Mouse (Mus musculus) kidney, postnatal 0 days (tissue): Measurements from ENCODE around the gene Rbbp4. TPM values are rescaled to one million over a fixed set of nuclear protein-coding genes. Genes with fewer than 3 reads are reported as not detected.

Experiments used
- ATAC-seq: fragments of 200-750 bp; cut with Nextera tagmentation; replicated peaks from 2 replicates; pipeline ENCODE4 v1.8.0; 2017; ENCODE audit warnings: low read depth, moderate number of reproducible peaks, moderate TSS enrichment, moderate library complexity; ENCODE audit not compliant: low FRiP score
- DNase-seq: peaks from one replicate; pipeline ENCODE4 v3.0.0-alpha.2; 2016; ENCODE audit warnings: low spot score
- H3K27ac ChIP-seq: fragments of 300-500 bp; sonication (generic); 2 replicates; pipeline ENCODE4 v1.5.1; 2014; ENCODE audit warnings: mild to moderate bottlenecking
- H3K27me3 ChIP-seq: fragments of 300-500 bp; sonication (generic); 2 replicates; pipeline ENCODE4 v1.6.1; 2014; ENCODE audit warnings: low read length, mixed read lengths; ENCODE audit not compliant: insufficient read depth
- H3K36me3 ChIP-seq: fragments of 300-500 bp; sonication (generic); 2 replicates; pipeline ENCODE4 v1.6.1; 2014; ENCODE audit warnings: low read length, mixed read lengths; ENCODE audit not compliant: insufficient read depth
- H3K4me1 ChIP-seq: fragments of 300-500 bp; sonication (generic); replicated peaks from 2 replicates; pipeline ENCODE4 v1.6.1; 2014; ENCODE audit warnings: antibody characterized with exemption, low read length, mixed read lengths; ENCODE audit not compliant: insufficient read depth
- H3K4me2 ChIP-seq: fragments of 300-500 bp; sonication (generic); 2 replicates; pipeline ENCODE4 v1.6.1; 2014; ENCODE audit warnings: mild to moderate bottlenecking, low read length, moderate library complexity, mixed read lengths
- H3K4me3 ChIP-seq: fragments of 300-500 bp; sonication (generic); replicated peaks from 2 replicates; pipeline ENCODE4 v1.5.1; 2014; ENCODE audit warnings: low read depth, low read length
- H3K9ac ChIP-seq: fragments of 300-500 bp; sonication (generic); 2 replicates; pipeline ENCODE4 v1.6.1; 2014; ENCODE audit warnings: low read depth, low read length
- H3K9me3 ChIP-seq: fragments of 300-500 bp; sonication (generic); replicated peaks from 2 replicates; pipeline ENCODE4 v1.6.1; 2016; ENCODE audit warnings: low read length, inconsistent platforms, mixed read lengths
- CTCF ChIP-seq: IDR thresholded peaks from 2 replicates; pipeline ENCODE4 v1.5.1; 2016; ENCODE audit warnings: antibody characterized with exemption, low read depth, mild to moderate bottlenecking, moderate library complexity
- WGBS: fragments of 180-500 bp; shearing (Covaris S2); extraction: QIAGEN DNeasy Blood & Tissue Kit; methylation state at CpG from one replicate; pipeline ENCODE4 v1.1.7; 2014; 5-methylcytosine and 5-hydroxymethylcytosine counted together
- polyA plus RNA-seq: library from polyadenylated mRNA; unstranded; fragments of >200 nt; fragmentation: Nextera tagmentation; extraction: Ambion mirVana; gene quantifications from 2 replicates; pipeline ENCODE4 v1.2.1, GENCODE M21; 2015

Gene Rbbp4
- polyA plus RNA-seq, 1 experiment from 2014 or later, result 339 TPM

DNA sequence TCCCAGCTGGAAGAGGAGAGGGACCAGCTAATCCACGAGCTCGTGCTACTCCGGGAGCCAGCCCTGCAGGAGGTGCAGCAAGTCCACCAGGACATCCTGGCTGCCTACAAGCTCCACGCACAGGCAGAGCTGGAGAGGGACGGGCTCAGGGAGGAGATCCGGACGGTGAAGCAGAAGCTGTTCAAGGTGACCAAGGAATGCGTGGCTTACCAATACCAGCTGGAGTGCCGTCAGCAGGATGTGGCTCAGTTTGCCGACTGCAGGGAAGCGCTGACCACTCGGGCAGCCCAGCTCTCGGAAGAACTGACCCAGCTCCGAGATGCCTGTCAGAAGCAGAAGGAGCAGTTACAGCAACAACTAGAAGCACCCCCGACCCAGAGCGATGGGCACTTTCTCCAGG, 41.5 kb downstream of the Rbbp4 start:
- H3K27ac ChIP-seq, result no peak overlapping the region
- H3K4me1 ChIP-seq, result peaks cover 5% of the 10 kb centered on the region; the same call in 1 of the 2 replicates
- no peak overlapping the region for H3K9ac ChIP-seq
- no peak for DNase-seq
- peak overlapping the region; percentile 16 for H3K4me2 ChIP-seq
- no peak for ATAC-seq
- no peak for TF ChIP-seq CTCF
- H3K4me3 ChIP-seq, result no peak overlapping the region
- H3K36me3 ChIP-seq, result no peaks in the 10 kb centered on the region
- H3K27me3 ChIP-seq, result no peaks in the 10 kb centered on the region
- 35% methylated on average over 16 of the region's 16 CpGs for WGBS
- no peaks in the 10 kb centered on the region for H3K9me3 ChIP-seq

DNA sequence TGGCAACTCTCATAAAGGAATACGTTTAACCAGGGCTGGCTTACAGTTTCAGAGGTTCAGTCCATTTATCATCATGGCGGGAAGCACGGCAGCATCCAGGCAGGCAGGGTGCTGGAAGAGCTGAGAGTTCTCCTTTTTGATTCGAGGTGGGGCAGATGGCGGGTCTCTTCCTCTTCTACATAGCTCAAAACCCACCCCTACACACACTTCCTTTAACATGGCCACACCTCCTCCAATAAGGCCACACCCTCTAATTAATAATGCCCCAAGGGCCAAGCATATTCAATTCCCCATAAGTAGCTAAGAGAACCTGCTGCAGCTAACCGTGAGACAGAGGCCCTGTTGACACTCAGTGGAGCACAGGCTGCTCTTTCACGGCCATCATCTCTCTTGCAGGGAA, 42.3 kb downstream of the Rbbp4 start:
- DNase-seq (no peak), ATAC-seq (no peak)
- H3K4me3 ChIP-seq, result no peak overlapping the region
- H3K27me3 ChIP-seq, result no peaks in the 10 kb centered on the region
- 58% methylated on average over 7 of the region's 7 CpGs for WGBS
- peaks cover 5% of the 10 kb centered on the region; the same call in 1 of the 2 replicates for H3K4me1 ChIP-seq
- no peak overlapping the region for H3K27ac ChIP-seq
- H3K9ac ChIP-seq, result no peak overlapping the region
- H3K4me2 ChIP-seq, result no peak overlapping the region
- no peak for TF ChIP-seq CTCF
- no peaks in the 10 kb centered on the region for H3K9me3 ChIP-seq
- no peaks in the 10 kb centered on the region for H3K36me3 ChIP-seq

DNA sequence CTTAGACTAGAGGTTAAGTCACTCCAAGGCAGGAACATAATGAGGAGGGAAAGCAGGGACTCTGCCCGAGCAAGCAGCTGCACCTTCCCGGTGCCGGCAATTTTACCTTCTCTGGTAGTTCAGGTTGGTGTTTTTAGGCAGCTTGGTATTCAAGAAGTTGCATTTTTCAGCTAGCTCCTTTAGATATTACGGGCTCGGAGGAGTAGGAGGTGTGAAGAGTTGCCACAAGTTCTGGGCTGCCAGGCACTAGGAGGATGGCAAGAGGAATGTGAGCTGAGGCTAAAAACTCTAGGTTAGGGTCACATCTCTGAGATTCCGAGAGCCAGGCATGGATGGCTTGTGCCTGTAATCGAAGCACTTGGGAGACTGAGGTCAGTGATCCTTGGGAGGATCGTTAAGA, 45.5 kb downstream of the Rbbp4 start:
- WGBS, result 79% methylated on average over 8 of the region's 8 CpGs
- Histone ChIP-seq H3K9me3 (no peaks in the 10 kb centered on the region), H3K4me3 (no peak overlapping the region), H3K27me3 (no peaks in the 10 kb centered on the region), H3K4me2 (no peak overlapping the region), H3K27ac (no peak overlapping the region), H3K9ac (no peak overlapping the region), H3K4me1 (peaks cover 11% of the 10 kb centered on the region; the same call in 1 of the 2 replicates), H3K36me3 (no peaks in the 10 kb centered on the region)
- no peak for DNase-seq
- no peak for TF ChIP-seq CTCF
- no peak for ATAC-seq

DNA sequence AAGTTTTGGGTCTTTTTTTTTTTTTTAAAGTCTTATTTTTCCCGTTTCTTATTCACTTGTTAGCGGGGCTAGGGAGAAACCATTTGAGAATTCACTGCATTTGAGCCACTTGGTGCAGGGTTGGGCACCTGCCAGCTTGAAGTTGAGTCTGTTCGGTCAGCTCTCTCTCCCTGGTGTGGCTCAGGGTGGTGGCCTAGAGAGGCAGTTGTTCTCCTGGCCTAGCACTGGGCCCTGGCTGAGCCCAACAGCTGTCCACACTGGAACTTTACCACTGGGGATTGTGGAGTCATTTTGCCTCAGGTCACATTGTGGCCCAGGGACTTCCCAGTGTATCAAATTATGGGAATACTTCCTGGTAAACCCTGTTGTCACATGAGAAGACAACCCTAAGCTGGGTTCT, 47.1 kb downstream of the Rbbp4 start:
- no peaks in the 10 kb centered on the region for H3K27me3 ChIP-seq
- no peak for DNase-seq
- no peak for TF ChIP-seq CTCF
- no peak overlapping the region for H3K9ac ChIP-seq
- H3K27ac ChIP-seq, result 0 out of 2 replicates have a peak overlapping the region, but pooled peaks have one; percentile 15
- peaks cover 7% of the 10 kb centered on the region; the same call in 1 of the 2 replicates for H3K4me1 ChIP-seq
- no peak overlapping the region; the same call in 1 of the 2 replicates for H3K4me3 ChIP-seq
- peak overlapping the region; percentile 98; the same call in 1 of the 2 replicates for H3K4me2 ChIP-seq
- no peaks in the 10 kb centered on the region for H3K36me3 ChIP-seq
- no peak for ATAC-seq
- WGBS, result 15% methylated on average over 3 of the region's 3 CpGs
- no peaks in the 10 kb centered on the region for H3K9me3 ChIP-seq

DNA sequence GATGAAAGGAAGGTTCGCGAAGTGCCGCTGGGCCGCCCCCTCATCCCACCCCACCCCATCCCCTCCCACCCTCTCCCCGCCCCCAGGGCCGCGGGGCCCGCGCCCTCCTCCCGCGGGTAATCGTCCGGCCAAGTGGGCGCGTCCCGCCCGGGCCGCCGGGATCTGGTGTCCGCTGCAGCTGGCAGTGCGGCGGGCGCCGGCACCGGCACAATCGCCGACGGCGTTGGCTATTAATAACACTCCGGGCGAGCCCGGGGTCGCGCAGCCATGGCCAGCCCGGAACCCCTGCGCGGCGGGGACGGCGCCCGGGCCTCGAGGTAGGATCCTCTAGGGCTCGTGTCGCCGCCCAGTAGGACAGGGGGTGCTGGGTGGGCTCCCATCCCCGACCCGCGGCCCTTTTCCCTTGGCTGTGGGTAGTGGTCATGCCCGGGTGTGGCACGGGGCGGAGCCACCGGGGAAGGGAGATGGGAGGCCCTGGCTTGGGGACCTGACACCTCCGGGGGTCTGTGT, 47.6 kb downstream of the Rbbp4 start, which contains the start of gene Sync:
Gene Sync, plus strand, starts transcription at position 146 of the 510 bp plus-strand sequence.
- no peaks in the 10 kb centered on the region for H3K36me3 ChIP-seq
- peak within 1 kb of the TSS; percentile 98 for H3K4me2 ChIP-seq
- H3K27me3 ChIP-seq, result no peaks in the 10 kb centered on the region
- H3K27ac ChIP-seq, result 0 out of 2 replicates have a peak within 1 kb of the TSS, but pooled peaks have one; percentile 15
- 0 out of 2 replicates have a peak, but pooled peaks cover 6% of the 10 kb centered on the region for H3K4me1 ChIP-seq
- 1% methylated on average over 48 of the region's 53 CpGs for WGBS
- TF ChIP-seq CTCF, result no peak
- peak within 1 kb of the TSS; percentile 54 for H3K9ac ChIP-seq
- peak; percentile 61 for ATAC-seq
- DNase-seq, result no peak
- H3K4me3 ChIP-seq, result peak within 1 kb of the TSS; percentile 52
- no peaks in the 10 kb centered on the region for H3K9me3 ChIP-seq

DNA sequence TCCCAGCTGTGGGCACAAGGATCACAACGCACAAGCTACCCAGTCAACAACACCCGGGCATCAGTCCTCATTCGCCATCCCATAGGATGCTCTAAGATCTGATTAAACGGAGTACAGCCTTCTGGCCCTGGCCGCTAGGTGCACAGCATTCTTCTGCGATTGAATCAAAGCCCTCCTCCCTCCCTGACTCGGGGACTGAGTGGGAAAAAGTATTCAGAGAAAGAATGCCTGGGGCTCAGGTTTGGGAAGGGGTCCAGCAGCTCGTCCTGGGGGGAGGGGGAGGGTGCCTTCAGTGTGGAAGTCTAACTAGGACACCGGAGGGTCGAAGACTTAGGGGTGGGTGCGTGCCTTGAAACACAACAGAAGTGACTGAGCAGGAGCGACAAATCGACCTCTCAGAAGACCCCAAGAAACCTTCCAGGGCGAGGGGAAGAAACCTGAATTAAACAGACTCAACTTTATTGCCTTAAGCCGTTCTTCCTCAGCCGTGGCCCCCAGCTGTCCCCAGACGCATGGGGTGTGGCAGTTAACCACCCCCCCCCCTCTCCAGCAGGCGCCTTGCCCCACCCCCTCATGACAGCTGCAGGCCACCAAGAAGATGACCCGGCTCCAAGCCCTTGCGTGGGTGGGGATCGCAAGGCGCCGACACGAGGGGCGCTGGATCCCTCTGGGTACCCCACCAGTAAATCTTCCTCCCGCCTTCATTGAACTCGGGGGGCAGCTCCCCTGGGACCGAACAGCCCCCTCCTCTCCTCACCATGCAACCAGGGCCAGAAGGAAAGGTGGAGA, 48.3 kb downstream of the Rbbp4 start:
- TF ChIP-seq CTCF, result peak; percentile 39; the same call in 1 of the 2 replicates
- 2% methylated on average over 26 of the region's 28 CpGs for WGBS
- peak; percentile 64 for DNase-seq
- Histone ChIP-seq H3K27me3 (no peaks in the 10 kb centered on the region), H3K27ac (no peak overlapping the region), H3K9ac (peak overlapping the region; percentile 54), H3K9me3 (no peaks in the 10 kb centered on the region), H3K36me3 (no peaks in the 10 kb centered on the region), H3K4me2 (peak overlapping the region; percentile 98), H3K4me3 (peak overlapping the region; percentile 52), H3K4me1 (0 out of 2 replicates have a peak, but pooled peaks cover 6% of the 10 kb centered on the region)
- peak; percentile 27; the same call in 1 of the 2 replicates for ATAC-seq
